Mouse (Mus musculus) lung, postnatal 4 days (tissue): Measurements from ENCODE around the gene Trim50.

ENCODE experiments used
- DNase-seq, 2 experiments: peaks; one replicate each; pipeline ENCODE4 v3.0.0; 2021

Trim50 gene

GRCm38 (mm10) chr5:135369787-135370654 is 16.9 kb downstream of the Trim50 start, which contains the start of gene Nsun5:
TSS of gene Nsun5 (plus strand) at chr5:135369953.
- peak; percentile 96 for DNase-seq

DNA sequence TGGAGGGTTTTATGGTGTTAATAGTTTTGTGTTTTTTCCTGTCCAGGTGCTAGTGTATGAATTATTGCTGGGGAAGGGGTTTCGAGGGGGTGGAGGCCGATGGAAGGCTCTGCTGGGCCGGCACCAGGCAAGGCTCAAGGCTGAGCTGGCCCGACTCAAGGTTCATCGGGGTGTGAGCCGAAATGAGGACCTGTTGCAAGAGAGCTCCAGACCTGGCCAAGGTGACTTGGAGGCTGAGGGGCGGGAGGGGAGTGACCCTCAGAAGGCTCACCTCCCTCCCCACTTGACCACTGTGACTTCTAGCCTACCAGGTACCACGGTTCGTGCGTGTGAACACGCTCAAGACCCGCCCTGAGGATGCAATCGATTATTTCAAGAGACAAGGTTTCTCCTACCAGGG is 18.1 kb downstream of the Trim50 start:
- DNase-seq, result no peak

DNA sequence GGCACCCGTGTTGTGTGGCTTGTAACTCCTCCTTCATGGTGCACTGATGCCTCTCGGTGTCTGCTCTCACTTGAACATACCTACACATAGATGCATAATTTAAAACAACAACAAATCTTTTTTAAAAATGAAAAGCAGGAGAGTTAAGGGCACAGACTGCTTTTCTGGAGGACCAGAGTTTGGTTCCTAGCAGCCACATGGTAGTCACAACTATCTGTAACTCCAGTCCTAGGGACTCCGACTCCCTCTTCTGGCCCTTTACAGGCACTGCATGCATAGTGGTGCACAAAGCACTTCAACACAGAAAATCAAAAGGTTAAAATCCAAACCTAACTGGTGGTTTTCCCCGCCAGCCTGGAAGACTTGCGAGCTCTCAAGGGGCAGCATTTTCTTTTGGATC is 20.5 kb downstream of the Trim50 start:
- DNase-seq, result no peak

DNA sequence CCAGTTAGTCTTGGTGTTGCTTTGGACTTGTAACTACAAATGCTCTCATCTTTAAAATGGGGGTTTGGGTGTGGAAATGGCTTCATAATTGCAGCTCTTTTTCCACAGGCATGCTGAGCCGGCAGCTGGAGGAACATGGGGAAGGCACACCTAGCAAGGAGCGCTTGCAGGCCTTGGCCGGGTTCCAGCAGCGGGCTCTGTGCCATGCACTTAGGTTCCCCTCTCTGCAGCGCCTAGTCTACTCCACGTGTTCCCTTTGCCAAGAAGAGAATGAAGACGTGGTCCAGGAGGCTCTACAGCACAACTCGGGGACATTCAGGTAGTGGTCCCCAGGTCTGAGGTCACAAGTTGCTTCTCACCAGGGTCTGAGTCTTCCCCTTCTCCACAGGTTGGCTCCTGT is 22.1 kb downstream of the Trim50 start:
- DNase-seq, result peak; percentile 58 to 70

GRCm38 (mm10) chr5:135376341-135376740 is 23.2 kb downstream of the Trim50 start:
- no peak for DNase-seq

GRCm38 (mm10) chr5:135380681-135381080 is 27.6 kb downstream of the Trim50 start:
- DNase-seq, result no peak

DNA sequence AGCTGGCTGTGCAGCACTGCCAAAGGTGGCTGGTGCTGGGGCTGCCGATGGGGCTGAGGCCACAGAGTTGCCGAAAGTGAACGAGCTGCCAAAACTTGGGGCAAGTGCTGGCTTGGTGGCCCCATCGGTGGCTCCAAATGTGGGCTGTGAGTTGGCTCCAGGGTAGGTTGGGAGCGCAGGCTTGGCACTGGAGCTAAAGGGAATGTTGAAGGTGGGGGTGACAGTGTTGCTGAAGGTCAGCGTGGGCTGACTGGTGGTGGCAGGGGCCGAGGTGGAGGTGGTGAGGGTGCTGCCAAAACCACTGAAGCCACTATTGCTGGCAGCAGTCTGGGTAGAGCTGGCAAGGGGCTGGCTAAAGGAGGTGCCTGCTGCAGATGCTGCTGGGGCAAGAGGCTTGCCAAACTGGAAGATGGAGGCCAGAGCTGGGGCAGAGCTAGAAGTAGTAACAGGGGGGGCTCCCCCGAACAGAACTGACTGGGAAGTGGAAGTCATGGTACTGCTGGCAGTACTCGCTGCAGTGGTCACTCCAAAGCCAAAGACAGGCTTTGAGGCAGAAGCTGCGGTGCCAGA is 28.3 kb downstream of the Trim50 start:
- DNase-seq, result no peak

- DNase-seq, result no peak
Measured at GRCm38 (mm10) chr5:135382746-135383145, 29.7 kb downstream of the Trim50 start.

DNA sequence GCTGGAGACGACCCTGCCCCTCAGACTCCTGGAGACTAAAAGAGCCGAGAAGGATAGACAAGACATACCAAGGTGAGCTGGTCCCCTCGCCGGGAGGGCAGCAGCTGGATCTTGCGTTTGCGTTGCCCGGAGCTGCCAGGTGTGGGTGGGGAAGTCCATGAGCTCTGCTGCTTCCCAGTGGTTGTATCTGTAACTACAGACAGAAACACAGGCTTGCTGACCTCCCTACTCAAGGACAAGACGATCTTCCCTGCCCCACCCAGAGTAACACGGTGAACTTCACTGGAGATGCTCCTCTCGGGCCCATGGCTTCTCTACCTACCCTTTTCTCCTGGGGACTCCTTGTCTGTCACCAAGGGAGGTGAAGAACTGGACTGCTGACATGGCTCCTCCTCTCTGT is 30.7 kb downstream of the Trim50 start:
- no peak for DNase-seq

DNA sequence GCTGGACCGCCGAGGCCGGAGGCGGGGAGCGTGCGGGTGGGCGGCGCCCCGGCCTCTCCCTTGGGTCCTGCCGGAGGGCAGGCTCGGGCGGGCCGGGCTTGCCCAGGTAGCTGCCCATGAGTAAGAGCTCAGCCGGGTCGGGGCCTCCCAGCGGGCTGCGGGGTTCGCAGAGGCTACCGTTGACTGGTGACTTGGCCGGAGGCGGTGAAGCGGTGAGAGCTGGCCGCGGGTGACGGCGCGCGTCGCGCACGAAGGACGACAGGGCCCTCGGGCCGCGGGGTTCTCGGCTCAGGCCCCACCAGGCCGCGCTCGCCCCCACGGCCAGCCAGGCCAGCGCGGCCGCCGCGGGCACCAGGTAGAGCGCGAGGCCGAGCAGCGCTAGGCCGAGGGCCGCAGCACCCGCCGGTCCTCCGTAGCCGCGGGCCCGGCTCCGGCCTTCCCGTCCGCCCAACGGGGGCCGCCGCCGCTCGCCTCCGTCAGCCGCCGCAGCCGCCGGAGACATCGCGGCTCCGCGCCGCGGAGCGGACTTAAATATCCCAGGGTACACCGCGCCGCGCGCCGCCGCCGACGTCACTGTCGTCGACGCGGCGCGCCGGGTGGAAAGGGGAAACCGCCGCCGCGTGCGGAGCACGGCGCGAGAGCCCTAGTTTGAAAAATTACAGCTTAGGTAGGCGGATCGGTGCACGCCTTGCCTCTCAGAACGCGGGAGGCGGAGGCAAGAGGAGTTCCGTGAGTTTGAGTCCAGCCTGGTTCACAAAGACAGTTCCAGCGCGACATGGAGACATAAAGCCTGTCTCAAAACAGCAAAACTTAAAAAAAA is 41.1 kb downstream of the Trim50 start, which contains the start of gene Pom121:
Gene Pom121 (minus strand): TSS at position 543 of the 820 bp plus-strand sequence.
- DNase-seq, result peak; percentile 89

DNA sequence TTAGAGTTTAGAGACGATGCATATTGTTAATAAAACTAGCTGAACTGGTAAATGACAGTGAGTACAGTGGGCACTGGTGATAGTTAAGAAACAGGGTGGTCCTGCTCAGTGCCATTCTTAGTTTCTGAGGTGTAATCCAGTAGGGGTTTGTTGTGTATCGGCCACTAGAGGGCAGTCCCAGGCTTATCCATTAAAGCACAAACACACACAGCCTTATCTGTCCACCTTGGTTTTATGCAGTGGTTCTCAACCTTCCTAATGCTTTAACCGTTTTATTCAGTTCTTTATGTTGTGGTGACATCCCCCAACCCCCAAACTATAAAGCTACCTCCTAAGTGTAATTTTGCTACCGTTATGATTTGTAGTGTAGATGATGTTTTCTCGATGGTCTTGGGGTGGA is 42.7 kb downstream of the Trim50 start:
- DNase-seq, result peak in 1 of 2 experiments; percentile 49

- DNase-seq, result no peak
Measured at GRCm38 (mm10) chr5:135399382-135399781, 46.3 kb downstream of the Trim50 start.

DNA sequence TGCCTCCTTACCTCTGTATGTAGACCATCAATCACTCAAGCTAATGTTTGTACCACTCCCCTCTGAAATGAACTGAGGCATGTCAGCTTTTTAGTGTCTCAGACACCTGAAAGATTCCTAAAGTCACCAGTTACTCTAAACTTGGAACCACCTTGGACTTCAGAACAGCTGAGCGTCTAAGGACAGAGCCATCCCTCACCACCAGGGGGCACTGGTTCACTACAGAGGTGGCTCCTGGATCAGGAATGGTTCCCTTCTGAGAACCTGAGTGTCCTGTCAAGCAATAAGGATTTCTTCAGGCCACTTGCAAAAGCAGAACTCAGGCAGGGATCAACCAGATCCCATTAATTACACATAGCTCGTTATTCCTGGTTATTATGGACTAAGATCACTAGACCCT is 47.1 kb downstream of the Trim50 start:
- DNase-seq, result peak; percentile 67 to 85

DNA sequence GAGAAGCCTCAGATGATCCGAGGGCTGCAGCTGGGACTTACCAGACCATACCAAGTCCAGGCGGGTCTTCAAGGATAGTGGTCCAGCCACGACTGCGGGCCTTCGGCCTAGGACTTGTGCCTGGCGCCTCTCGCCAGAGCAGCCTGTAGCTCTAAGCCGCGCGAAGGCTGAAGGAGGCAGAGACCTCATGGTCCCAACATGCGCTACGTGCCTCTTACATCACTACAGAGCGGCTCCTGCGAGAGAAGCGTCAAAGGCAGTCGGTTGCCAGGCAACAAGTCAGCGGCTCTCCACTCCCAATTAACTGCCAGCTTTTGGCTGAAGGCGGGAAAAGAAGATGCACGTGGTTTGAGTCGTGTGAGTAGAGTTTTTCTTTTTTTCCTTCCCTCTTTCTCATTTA is 51.5 kb downstream of the Trim50 start:
- DNase-seq, result peak in 1 of 2 experiments; percentile 19

GRCm38 (mm10) chr5:135405437-135405836 is 52.3 kb downstream of the Trim50 start:
- DNase-seq, result no peak

DNA sequence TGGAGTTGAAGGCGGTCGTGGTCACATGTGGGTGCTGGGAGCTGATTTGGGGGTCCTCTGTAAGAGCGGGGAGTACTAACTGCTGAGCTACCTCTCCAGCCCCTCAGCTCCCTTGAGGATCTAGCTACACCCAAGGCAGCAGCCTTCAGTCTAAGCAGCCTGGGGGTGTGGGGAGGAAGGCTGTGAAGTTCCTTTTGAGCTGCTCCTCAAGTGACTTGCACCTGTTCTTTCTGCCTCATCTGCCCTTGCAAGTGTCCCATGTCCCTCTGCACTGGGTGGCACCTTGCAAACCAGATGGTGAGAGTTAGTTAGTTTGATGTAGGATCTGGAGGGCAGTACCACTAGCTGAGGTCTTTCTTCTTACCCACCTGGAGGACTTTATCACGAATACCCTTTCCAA is 55.0 kb downstream of the Trim50 start:
- no peak for DNase-seq

- no peak for DNase-seq
Measured at GRCm38 (mm10) chr5:135410266-135410665, 57.2 kb downstream of the Trim50 start.
